Mouse (Mus musculus) cerebellum, adult 2 months (tissue): Measurements from ENCODE around the gene Kpnb1.

Source experiments
- CTCF ChIP-seq: fragments of 200-500 bp; IDR thresholded peaks from 2 replicates; pipeline ENCODE4 v1.5.1; 2011; ENCODE audit warnings: low read depth, mild to moderate bottlenecking, control low read depth, low read length, moderate library complexity, borderline replicate concordance; ENCODE audit not compliant: insufficient read depth
- POLR2A ChIP-seq: fragments of 200-500 bp; IDR thresholded peaks from 2 replicates; pipeline ENCODE4 v1.6.1; 2011; ENCODE audit warnings: low read length, control low read depth, borderline replicate concordance; ENCODE audit not compliant: insufficient read depth

GRCm38 (mm10) chr11:97124266-97125036 lies 63.2 kb downstream of the Kpnb1 start:
- no peak for TF ChIP-seq CTCF
- TF ChIP-seq POLR2A: no peak
